Mouse (Mus musculus) gastrocnemius, adult 2 months (tissue): ENCODE results near the gene Ikzf4. TPM values are rescaled to one million over a fixed set of nuclear protein-coding genes. Genes with fewer than 3 reads are reported as not detected.
"Not testable (repeated sequence)": the region's sequence is repeated elsewhere in the genome, so short reads cannot be mapped to it uniquely, and the experiment has no call there.

Source experiments
- DNase-seq: peaks from one replicate; pipeline ENCODE4 v3.0.0; 2022
- H3K27ac ChIP-seq: fragments of 200-600 bp; 2 replicates; pipeline ENCODE4 v1.8.1; 2022; ENCODE audit warnings: mild to moderate bottlenecking
- H3K4me3 ChIP-seq: fragments of 200-600 bp; 2 replicates; pipeline ENCODE4 v1.8.1; 2022; ENCODE audit warnings: mild to moderate bottlenecking, moderate library complexity
- CTCF ChIP-seq: fragments of 200-600 bp; IDR thresholded peaks from 2 replicates; pipeline ENCODE4 v1.8.1; 2022; ENCODE audit warnings: antibody characterized with exemption, mild to moderate bottlenecking, moderate library complexity
- intact Hi-C: fragments of 180-260 bp; cut with DNase I; formaldehyde crosslinking; loops from one replicate; pipeline ENCODE4 v1.15.1; 2025
- total RNA-seq, 2 experiments: library from RNA; stranded (reverse); gene quantifications; 2 replicates each; pipeline ENCODE4 v1.2.3; 2021

Ikzf4 gene
- total RNA-seq, 2 experiments from 2014 or later: 0.45 to 3.4 TPM

GRCm38 (mm10) chr10:128629746-128630145 lies 16.0 kb downstream of the Ikzf4 start:
- intact Hi-C loops: loop anchor here (5.0 to 10.0 kb wide), 2 partner anchors 43 to 175 kb away; partner anchors contain the start of genes Dnajc14, Suox and Tmem198b

GRCm38 (mm10) chr10:128627398-128628317 lies 18.1 kb downstream of the Ikzf4 start:
- no peak overlapping the region for H3K4me3 ChIP-seq
- no peak for DNase-seq
- no peak overlapping the region for H3K27ac ChIP-seq
- intact Hi-C loops: loop anchor here (2.0 to 10.0 kb wide), 3 partner anchors 45 to 177 kb away; partner anchors contain the start of genes Dnajc14, Pa2g4, Suox and Tmem198b
- no peak for TF ChIP-seq CTCF

More at GRCm38 (mm10) chr10:128629746-128630145, 16.0 kb downstream of the Ikzf4 start:
- H3K27ac ChIP-seq: no peak overlapping the region
- TF ChIP-seq CTCF: no peak
- no peak overlapping the region for H3K4me3 ChIP-seq
- DNase-seq: no peak

GRCm38 (mm10) chr10:128626311-128627310 lies 19.2 kb downstream of the Ikzf4 start, which contains the start of gene Rps26:
Gene Rps26 (minus strand): TSS chr10:128626747.
- Histone ChIP-seq H3K4me3 (peak within 1 kb of the TSS; percentile 85), H3K27ac (peak within 1 kb of the TSS; percentile 99)
- intact Hi-C loops: loop anchor here (2.0 to 10.0 kb wide), 3 partner anchors 46 to 178 kb away; partner anchors contain the start of genes Dnajc14, Pa2g4, Suox and Tmem198b
- TF ChIP-seq CTCF: peak; percentile 60
- DNase-seq: peak; percentile 89

- peak overlapping the region; percentile 85 for H3K4me3 ChIP-seq
- intact Hi-C loops: loop anchor here (5.0 to 10.0 kb wide), 2 partner anchors 47 to 179 kb away; partner anchors contain the start of genes Dnajc14, Suox and Tmem198b
- peak overlapping the region; percentile 99 for H3K27ac ChIP-seq
- DNase-seq: no peak
- no peak for TF ChIP-seq CTCF
Observed at GRCm38 (mm10) chr10:128625287-128625894, 20.4 kb downstream of the Ikzf4 start.

GRCm38 (mm10) chr10:128623106-128623613 lies 22.6 kb downstream of the Ikzf4 start:
- not testable (repeated sequence) for H3K4me3 ChIP-seq, DNase-seq, H3K27ac ChIP-seq
- intact Hi-C loops: loop anchor here (10.0 kb wide), 1 partner anchor 182 kb away; the partner anchor contains the start of genes Dnajc14 and Tmem198b

- intact Hi-C loops: loop anchor here (10.0 kb wide), 1 partner anchor 182 kb away; the partner anchor contains the start of genes Dnajc14 and Tmem198b
- no peak for TF ChIP-seq CTCF
- DNase-seq: no peak
- no peak overlapping the region for H3K27ac ChIP-seq
- no peak overlapping the region for H3K4me3 ChIP-seq
Observed at GRCm38 (mm10) chr10:128622702-128623101, 23.1 kb downstream of the Ikzf4 start.

GRCm38 (mm10) chr10:128621986-128622520 lies 23.7 kb downstream of the Ikzf4 start:
- H3K4me3 ChIP-seq: no peak overlapping the region
- intact Hi-C loops: loop anchor here (10.0 kb wide), 1 partner anchor 183 kb away; the partner anchor contains the start of genes Dnajc14 and Tmem198b
- no peak overlapping the region for H3K27ac ChIP-seq
- TF ChIP-seq CTCF: no peak
- DNase-seq: no peak

- no peak for DNase-seq
- H3K4me3 ChIP-seq: no peak overlapping the region
- H3K27ac ChIP-seq: no peak overlapping the region
- TF ChIP-seq CTCF: no peak
- intact Hi-C loops: loop anchor here (10.0 kb wide), 1 partner anchor 185 kb away; the partner anchor contains the start of genes Dnajc14 and Tmem198b
Observed at GRCm38 (mm10) chr10:128620241-128620640, 25.6 kb downstream of the Ikzf4 start.

GRCm38 (mm10) chr10:128619148-128619547 lies 26.6 kb downstream of the Ikzf4 start:
- H3K27ac ChIP-seq, intact Hi-C loops, H3K4me3 ChIP-seq, DNase-seq: not testable (repeated sequence)

GRCm38 (mm10) chr10:128618570-128618969 lies 27.2 kb downstream of the Ikzf4 start:
- no peak for TF ChIP-seq CTCF
- no peak overlapping the region for H3K27ac ChIP-seq
- H3K4me3 ChIP-seq: no peak overlapping the region
- intact Hi-C loops: no loop called here
- DNase-seq: no peak

- H3K4me3 ChIP-seq, DNase-seq, H3K27ac ChIP-seq, intact Hi-C loops: not testable (repeated sequence)
Observed at GRCm38 (mm10) chr10:128615798-128616448, 29.9 kb downstream of the Ikzf4 start.
